Mouse (Mus musculus): ENCODE data around the gene Ttf1. TPM values are rescaled to one million over a fixed set of nuclear protein-coding genes. Genes with fewer than 3 reads are reported as not detected.

The Ttf1 gene
- 7.4 and 18.1 TPM in 2 replicates for polyA plus RNA-seq (2011; ENCODE audit: insufficient read depth, insufficient read length, low replicate concordance, missing spikeins)

DNA sequence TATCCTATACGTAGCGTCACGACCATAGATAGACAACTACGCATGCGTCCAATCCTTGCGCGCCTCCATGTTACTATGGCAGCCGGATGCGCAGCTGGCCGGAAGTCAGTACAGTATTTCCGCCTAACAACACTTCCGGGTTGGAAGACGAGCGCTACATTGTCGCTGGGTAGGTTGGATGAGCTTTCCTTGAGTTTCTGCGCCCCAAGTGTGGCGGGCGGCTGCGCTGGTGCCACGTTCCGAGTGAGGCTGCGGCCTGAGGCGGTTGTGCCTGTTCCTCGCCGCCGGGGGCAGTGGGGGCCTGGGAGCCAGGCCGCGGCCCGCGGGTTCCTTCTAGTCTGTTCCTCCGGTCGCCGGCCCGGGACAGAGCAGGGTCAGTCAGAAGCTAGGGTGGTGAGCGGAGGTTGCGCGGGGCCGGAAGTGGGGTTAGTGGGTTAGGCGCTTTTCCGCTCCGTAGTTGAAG, at the start of gene Ttf1:
Ttf1 (plus strand) TSS at position 128 of the 463 bp plus-strand sequence.
- TF ChIP-seq CTCF (IDR thresholded peaks at IDR 0.05; ENCODE audit: control insufficient read depth, insufficient read depth, low read length) (no peak), POLR2A (IDR thresholded peaks at IDR 0.05; ENCODE audit: borderline replicate concordance, control insufficient read depth, low read depth, low read length) (peak; percentile 57; the same call in 1 of the 2 replicates)
- Histone ChIP-seq H3K4me3 (replicated peaks; ENCODE audit: control insufficient read depth, low read depth, low read length) (peak within 1 kb of the TSS; percentile 95), H3K27ac (ENCODE audit: control insufficient read depth, insufficient read depth, low read depth, low read length, poor library complexity) (peak within 1 kb of the TSS; percentile 96), H3K4me1 (ENCODE audit: control insufficient read depth, insufficient read depth, low read length) (no peaks in the 10 kb centered on the region)
- under 1% methylated on average over 41 of the region's 41 CpGs for WGBS

DNA sequence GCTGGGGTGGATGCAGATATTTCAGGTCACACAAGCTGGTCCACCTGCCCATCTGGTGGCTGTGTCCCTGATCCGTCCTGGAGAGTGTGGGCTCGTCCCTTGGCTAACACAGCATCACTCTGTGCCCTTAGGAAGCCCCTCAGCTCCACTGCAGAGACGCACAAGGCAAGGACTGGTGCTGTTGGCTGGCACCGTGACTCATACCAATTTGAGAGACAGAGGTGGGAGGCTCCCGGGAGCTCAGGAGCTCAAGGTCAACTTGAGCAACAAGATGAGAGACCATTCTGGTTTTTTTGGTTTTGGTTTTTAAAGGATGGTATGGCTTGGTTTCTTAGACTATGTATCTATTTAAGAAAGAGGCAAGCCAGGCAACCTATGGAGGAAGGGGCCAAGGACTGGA, 47.5 kb upstream of the Ttf1 start:
- Histone ChIP-seq H3K4me1 (ENCODE audit: control insufficient read depth, insufficient read depth, low read length) (no peaks in the 10 kb centered on the region), H3K27ac (ENCODE audit: control insufficient read depth, insufficient read depth, low read depth, low read length, poor library complexity) (no peak overlapping the region), H3K4me3 (replicated peaks; ENCODE audit: control insufficient read depth, low read depth, low read length) (no peak overlapping the region)
- 80% methylated on average over 5 of the region's 5 CpGs for WGBS
- TF ChIP-seq CTCF (IDR thresholded peaks at IDR 0.05; ENCODE audit: control insufficient read depth, insufficient read depth, low read length) = no peak
- TF ChIP-seq POLR2A (IDR thresholded peaks at IDR 0.05; ENCODE audit: borderline replicate concordance, control insufficient read depth, low read depth, low read length) = no peak

DNA sequence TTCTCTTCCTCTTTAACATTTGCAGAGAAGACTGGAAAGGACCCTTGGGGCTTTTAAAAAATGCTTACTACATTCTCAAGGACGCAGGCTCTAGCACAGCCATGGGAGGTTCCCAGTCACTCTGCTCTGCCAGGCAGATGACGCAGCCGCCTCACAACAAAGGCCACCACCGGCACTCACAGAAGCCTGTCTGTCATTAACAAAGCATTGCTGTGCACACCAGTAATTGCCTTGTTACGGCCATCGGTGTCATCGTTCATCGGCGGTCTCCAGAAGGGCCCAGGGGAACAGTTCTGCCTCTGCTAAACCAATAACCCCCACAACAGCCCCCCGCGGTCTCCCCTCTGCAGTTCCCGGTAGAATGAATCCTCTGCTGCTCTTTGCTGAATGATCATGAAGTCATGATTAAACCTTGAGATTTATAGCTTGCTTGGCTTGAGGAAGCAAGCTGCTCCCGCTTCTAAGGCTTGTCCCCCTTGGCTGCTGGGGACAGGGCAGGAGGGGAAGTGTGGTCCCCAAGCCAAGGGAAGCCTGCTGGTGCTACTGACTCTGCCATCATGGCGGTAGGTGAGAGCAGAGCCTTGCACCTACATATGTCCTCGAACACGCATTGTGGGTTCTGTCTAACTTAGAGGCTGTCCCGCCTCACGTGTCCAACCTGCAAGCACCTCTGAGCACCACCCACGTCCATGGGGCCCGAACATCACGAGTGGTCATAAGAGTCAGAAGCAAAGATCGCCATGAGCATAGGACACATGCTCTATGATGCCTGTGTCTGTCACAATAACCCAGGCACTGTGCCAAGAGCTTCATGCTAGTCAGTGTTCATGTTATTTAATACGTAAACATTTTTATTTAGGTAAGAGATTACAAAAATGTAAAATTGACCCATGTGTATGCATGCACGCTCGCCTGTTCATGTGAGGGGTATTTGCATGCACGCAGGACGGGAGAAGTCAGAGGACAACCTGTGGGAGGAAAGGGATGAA, 43.2 kb upstream of the Ttf1 start:
- H3K4me1 ChIP-seq (ENCODE audit: control insufficient read depth, insufficient read depth, low read length) = no peaks in the 10 kb centered on the region
- no peak overlapping the region for H3K4me3 ChIP-seq (replicated peaks; ENCODE audit: control insufficient read depth, low read depth, low read length)
- TF ChIP-seq POLR2A (IDR thresholded peaks at IDR 0.05; ENCODE audit: borderline replicate concordance, control insufficient read depth, low read depth, low read length) (no peak), CTCF (IDR thresholded peaks at IDR 0.05; ENCODE audit: control insufficient read depth, insufficient read depth, low read length) (no peak)
- WGBS = 46% methylated on average over 27 of the region's 27 CpGs
- no peak overlapping the region for H3K27ac ChIP-seq (ENCODE audit: control insufficient read depth, insufficient read depth, low read depth, low read length, poor library complexity)

DNA sequence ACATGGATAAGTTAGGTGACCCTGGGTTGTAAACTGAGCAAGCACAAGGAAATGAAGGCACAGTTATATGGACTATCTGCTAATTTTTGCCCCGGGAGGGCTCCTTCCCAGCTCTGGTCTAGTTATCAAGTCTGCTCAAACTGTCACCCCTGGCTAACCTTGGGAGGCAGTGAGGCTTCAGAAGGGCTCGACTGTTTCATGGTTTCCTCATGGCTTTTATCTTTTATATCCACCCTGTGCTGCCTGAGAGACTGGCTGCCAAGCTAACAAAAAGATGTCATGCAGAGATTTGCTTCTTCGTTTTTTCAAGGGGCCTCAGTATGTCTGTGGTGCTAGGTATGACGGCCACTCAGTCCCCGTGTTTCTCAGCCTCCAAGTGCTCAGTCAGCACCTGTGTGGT, 41.4 kb upstream of the Ttf1 start:
- H3K4me1 ChIP-seq (ENCODE audit: control insufficient read depth, insufficient read depth, low read length) = no peaks in the 10 kb centered on the region
- H3K4me3 ChIP-seq (replicated peaks; ENCODE audit: control insufficient read depth, low read depth, low read length) = no peak overlapping the region
- 51% methylated on average over 5 of the region's 5 CpGs for WGBS
- no peak for TF ChIP-seq CTCF (IDR thresholded peaks at IDR 0.05; ENCODE audit: control insufficient read depth, insufficient read depth, low read length)
- no peak for TF ChIP-seq POLR2A (IDR thresholded peaks at IDR 0.05; ENCODE audit: borderline replicate concordance, control insufficient read depth, low read depth, low read length)
- no peak overlapping the region for H3K27ac ChIP-seq (ENCODE audit: control insufficient read depth, insufficient read depth, low read depth, low read length, poor library complexity)

DNA sequence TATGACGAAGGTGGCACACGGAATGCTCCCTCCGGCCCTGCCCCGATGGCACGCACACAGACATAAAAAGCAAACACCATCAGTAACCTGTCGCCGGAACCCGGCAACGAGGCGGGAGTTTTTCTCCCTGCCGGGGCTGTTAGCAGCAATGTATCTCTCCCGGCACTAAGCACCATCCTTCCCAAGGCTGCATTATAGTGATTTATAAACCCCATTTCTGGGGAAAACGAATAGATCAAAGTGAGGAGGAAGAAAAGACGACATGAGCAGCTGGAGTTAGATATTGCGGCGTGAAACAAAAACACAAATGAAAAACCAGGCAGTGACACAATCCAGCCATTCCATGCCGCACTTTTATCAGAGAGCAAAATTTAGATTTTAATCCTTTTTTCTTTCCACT, 39.0 kb upstream of the Ttf1 start:
- WGBS = 74% methylated on average over 17 of the region's 17 CpGs
- Histone ChIP-seq H3K4me3 (replicated peaks; ENCODE audit: control insufficient read depth, low read depth, low read length) (no peak overlapping the region), H3K4me1 (ENCODE audit: control insufficient read depth, insufficient read depth, low read length) (no peaks in the 10 kb centered on the region), H3K27ac (ENCODE audit: control insufficient read depth, insufficient read depth, low read depth, low read length, poor library complexity) (no peak overlapping the region)
- no peak for TF ChIP-seq CTCF (IDR thresholded peaks at IDR 0.05; ENCODE audit: control insufficient read depth, insufficient read depth, low read length)

DNA sequence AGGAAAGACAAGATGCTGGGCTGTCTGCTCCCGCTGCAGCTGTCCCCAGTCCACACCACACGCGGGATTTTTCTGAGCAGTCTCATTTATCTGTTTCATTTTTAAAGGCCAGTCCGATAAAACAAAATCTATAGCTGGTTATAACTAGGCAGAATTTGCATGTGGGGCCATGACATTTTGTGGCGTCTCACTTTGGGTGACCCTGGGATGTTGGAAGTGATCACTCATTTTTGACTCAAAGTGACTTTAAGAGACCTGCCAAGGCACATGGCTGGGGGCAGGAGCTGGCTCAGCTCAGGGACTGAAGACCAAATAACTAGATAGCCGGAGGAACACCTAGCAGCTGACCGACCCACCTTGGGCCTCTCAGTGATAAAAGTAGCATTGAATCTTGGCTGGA, 37.1 kb upstream of the Ttf1 start:
- Histone ChIP-seq H3K27ac (ENCODE audit: control insufficient read depth, insufficient read depth, low read depth, low read length, poor library complexity) (no peak overlapping the region), H3K4me3 (replicated peaks; ENCODE audit: control insufficient read depth, low read depth, low read length) (no peak overlapping the region), H3K4me1 (ENCODE audit: control insufficient read depth, insufficient read depth, low read length) (no peaks in the 10 kb centered on the region)
- no peak for TF ChIP-seq CTCF (IDR thresholded peaks at IDR 0.05; ENCODE audit: control insufficient read depth, insufficient read depth, low read length)
- no peak for TF ChIP-seq POLR2A (IDR thresholded peaks at IDR 0.05; ENCODE audit: borderline replicate concordance, control insufficient read depth, low read depth, low read length)
- WGBS = 84% methylated on average over 7 of the region's 7 CpGs

DNA sequence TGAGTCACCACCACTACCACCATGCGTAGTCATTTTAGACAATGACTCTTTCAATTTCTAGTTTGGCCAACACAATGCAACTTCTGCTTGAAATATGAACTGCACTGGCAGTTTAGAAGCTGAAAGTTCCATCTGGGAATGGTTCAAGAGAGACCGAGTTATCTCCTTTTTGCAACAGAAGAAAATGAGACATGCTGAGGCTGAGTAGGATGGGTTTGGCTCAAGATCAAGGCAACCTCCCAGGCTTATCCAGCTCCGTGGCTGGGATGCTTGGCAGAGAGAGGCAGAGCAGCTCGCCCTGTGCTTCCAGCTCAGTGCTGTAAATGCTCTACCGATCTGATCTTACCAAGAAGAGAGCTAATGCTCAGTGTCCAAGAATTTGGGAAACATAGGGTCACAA, 34.8 kb upstream of the Ttf1 start:
- TF ChIP-seq POLR2A (IDR thresholded peaks at IDR 0.05; ENCODE audit: borderline replicate concordance, control insufficient read depth, low read depth, low read length) (no peak), CTCF (IDR thresholded peaks at IDR 0.05; ENCODE audit: control insufficient read depth, insufficient read depth, low read length) (no peak)
- WGBS = 86% methylated on average over 5 of the region's 5 CpGs
- no peaks in the 10 kb centered on the region for H3K4me1 ChIP-seq (ENCODE audit: control insufficient read depth, insufficient read depth, low read length)
- H3K4me3 ChIP-seq (replicated peaks; ENCODE audit: control insufficient read depth, low read depth, low read length) = no peak overlapping the region
- H3K27ac ChIP-seq (ENCODE audit: control insufficient read depth, insufficient read depth, low read depth, low read length, poor library complexity) = no peak overlapping the region

DNA sequence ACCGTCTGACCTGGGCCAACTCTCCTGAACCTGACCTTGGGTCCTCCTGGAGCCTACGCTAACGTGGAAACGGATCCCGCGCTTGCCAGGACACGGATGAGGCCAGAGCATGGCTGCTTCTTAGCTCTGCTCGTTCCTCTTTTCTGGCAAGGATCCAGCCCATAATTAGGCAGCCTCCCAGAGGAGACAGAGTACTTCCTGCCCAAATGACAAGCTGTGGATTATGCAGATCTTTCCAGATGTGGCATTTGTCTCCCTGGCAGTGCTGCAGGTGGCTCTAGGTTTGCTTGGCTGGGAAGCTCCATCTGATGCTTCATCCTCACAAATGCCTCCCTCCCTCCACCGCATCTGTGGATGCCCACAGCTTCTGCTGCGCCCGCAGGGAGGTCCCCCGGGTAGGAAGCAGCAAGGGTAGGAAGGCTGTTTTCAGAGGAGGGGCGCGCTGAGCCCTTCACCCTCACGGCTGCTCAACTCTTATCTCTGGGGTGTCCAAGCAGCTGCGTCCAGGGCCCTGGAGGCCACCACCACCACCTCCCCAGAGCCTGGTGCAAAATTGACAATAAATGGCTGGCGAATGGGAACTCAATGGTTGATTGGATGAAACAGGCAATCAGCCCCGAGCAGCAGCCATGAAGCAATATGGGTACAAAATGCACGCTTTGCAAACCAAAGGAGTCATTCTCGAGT, 29.9 kb upstream of the Ttf1 start:
- Histone ChIP-seq H3K4me1 (ENCODE audit: control insufficient read depth, insufficient read depth, low read length) (no peaks in the 10 kb centered on the region), H3K27ac (ENCODE audit: control insufficient read depth, insufficient read depth, low read depth, low read length, poor library complexity) (no peak overlapping the region), H3K4me3 (replicated peaks; ENCODE audit: control insufficient read depth, low read depth, low read length) (no peak overlapping the region)
- WGBS = 45% methylated on average over 20 of the region's 20 CpGs
- no peak for TF ChIP-seq POLR2A (IDR thresholded peaks at IDR 0.05; ENCODE audit: borderline replicate concordance, control insufficient read depth, low read depth, low read length)
- TF ChIP-seq CTCF (IDR thresholded peaks at IDR 0.05; ENCODE audit: control insufficient read depth, insufficient read depth, low read length) = no peak
